Mouse (Mus musculus) embryonic facial prominence, embryonic 13.5 days (tissue): ENCODE data around the gene Tspan4. TPM values are rescaled to one million over a fixed set of nuclear protein-coding genes. Genes with fewer than 3 reads are reported as not detected.

ENCODE experiments used
- polyA plus RNA-seq: library from polyadenylated mRNA; unstranded; fragments of >200 nt; fragmentation: Nextera tagmentation; extraction: Ambion mirVana; gene quantifications from 2 replicates; pipeline ENCODE4 v1.2.1, GENCODE M21; 2015

Tspan4 gene
- polyA plus RNA-seq, 1 experiment from 2014 or later, result 46.4 TPM

Other genes with a start within 250 kb of the Tspan4 start
- gene Phrf1, start 246.5 kb upstream of the Tspan4 start, polyA plus RNA-seq, result 78.5 and 82.0 TPM in 2 replicates
- 2.0 and 2.4 TPM in 2 replicates for gene Irf7, start 208.8 kb upstream of the Tspan4 start, polyA plus RNA-seq
- gene Cdhr5, start 198.5 kb upstream of the Tspan4 start, polyA plus RNA-seq, result 2.0 TPM in 1 of 2 replicates, not detected in the other
- gene Sct, start 196.1 kb upstream of the Tspan4 start, polyA plus RNA-seq, result 1.1 and 1.9 TPM in 2 replicates
- gene Drd4, start 183.2 kb upstream of the Tspan4 start, polyA plus RNA-seq, result 1.3 and 1.7 TPM in 2 replicates
- 81.1 and 83.3 TPM in 2 replicates for gene Deaf1, start 147.6 kb upstream of the Tspan4 start, polyA plus RNA-seq
- gene Tmem80, start 147.5 kb upstream of the Tspan4 start, polyA plus RNA-seq, result 57.7 and 58.0 TPM in 2 replicates
- gene Eps8l2, start 136.4 kb upstream of the Tspan4 start, polyA plus RNA-seq, result 12.1 and 13.1 TPM in 2 replicates
- 268 and 277 TPM in 2 replicates for gene Taldo1, start 83.0 kb upstream of the Tspan4 start, polyA plus RNA-seq
- gene Gatd1, start 61.1 kb upstream of the Tspan4 start, polyA plus RNA-seq, result 73.2 and 74.2 TPM in 2 replicates
- gene Cend1, start 45.7 kb upstream of the Tspan4 start, polyA plus RNA-seq, result 2.8 and 3.4 TPM in 2 replicates
- 32.4 and 35.3 TPM in 2 replicates for gene Slc25a22, start 37.3 kb upstream of the Tspan4 start, polyA plus RNA-seq
- 11.4 and 12.0 TPM in 2 replicates for gene Pidd1, start 31.2 kb upstream of the Tspan4 start, polyA plus RNA-seq
- gene Rplp2, start 27.9 kb upstream of the Tspan4 start, polyA plus RNA-seq, result 1,344 and 1,500 TPM in 2 replicates
- 13.4 and 13.5 TPM in 2 replicates for gene Pnpla2, start 20.0 kb upstream of the Tspan4 start, polyA plus RNA-seq
- gene Cracr2b, start 14.1 kb upstream of the Tspan4 start, polyA plus RNA-seq, result 11.5 and 12.7 TPM in 2 replicates
- gene Cd151, start 7.8 kb upstream of the Tspan4 start, polyA plus RNA-seq, result 16.5 and 16.6 TPM in 2 replicates
- gene Polr2l, start 108 bp upstream of the Tspan4 start, polyA plus RNA-seq, result 64.5 and 70.3 TPM in 2 replicates
- gene Chid1, start 64.6 kb downstream of the Tspan4 start, polyA plus RNA-seq, result 34.6 and 40.5 TPM in 2 replicates
- gene Ap2a2, start 86.9 kb downstream of the Tspan4 start, polyA plus RNA-seq, result 80.1 and 82.9 TPM in 2 replicates
- 0.18 and 0.30 TPM in 2 replicates for gene Muc6, start 180.1 kb downstream of the Tspan4 start, polyA plus RNA-seq
- 1.4 and 1.7 TPM in 2 replicates for gene Muc2, start 215.1 kb downstream of the Tspan4 start, polyA plus RNA-seq